Mouse (Mus musculus): ENCODE results near the gene Ccnjl. TPM values are rescaled to one million over a fixed set of nuclear protein-coding genes. Genes with fewer than 3 reads are reported as not detected.

Ccnjl gene
- under 1 TPM in 1 of 2 experiments, not detected in 1; 0.24 TPM for polyA plus RNA-seq (2017; shearing (Covaris generic))

DNA sequence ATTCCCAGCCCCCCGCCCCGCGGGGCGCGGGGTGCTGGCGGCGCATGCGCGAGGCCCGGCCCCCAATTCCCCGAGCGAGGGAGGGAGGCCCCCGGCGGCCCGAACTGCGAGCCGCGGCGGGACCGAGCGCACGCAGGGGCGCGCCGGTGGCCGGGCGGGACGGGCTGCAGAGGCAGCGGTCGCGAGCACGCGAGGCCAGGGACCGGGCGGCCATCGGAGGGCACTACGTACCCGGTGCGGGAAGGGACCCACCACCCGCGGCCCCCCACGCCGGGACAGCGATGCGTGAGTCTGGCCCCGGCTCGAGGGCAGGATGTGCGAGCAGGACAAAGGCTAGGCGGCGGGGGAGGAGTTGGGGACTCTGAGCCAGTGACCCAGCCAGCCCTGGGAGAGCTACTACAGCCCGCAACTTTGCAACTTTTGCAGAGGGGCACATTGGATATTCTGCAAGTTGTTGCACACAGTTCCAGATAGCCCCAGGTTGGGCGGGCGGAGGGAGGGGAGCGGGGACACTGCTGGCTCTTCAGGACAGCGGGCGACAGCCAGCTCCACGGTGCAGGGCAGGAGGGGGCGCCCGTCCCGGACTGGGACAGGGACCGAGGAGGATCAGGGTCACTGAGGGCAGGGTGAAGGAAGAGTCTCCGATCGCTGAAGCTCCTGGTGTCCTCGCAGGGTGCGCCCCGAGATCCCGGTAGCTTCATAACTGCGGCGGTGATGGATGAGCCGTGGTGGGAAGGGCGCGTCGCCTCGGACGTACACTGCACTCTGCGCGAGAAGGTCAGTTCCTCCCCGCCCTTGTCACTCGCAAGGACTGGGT is at the start of gene Ccnjl:
Gene Ccnjl (plus strand): TSS at position 102 of the 817 bp plus-strand sequence.
- ATAC-seq = peak; percentile 11

DNA sequence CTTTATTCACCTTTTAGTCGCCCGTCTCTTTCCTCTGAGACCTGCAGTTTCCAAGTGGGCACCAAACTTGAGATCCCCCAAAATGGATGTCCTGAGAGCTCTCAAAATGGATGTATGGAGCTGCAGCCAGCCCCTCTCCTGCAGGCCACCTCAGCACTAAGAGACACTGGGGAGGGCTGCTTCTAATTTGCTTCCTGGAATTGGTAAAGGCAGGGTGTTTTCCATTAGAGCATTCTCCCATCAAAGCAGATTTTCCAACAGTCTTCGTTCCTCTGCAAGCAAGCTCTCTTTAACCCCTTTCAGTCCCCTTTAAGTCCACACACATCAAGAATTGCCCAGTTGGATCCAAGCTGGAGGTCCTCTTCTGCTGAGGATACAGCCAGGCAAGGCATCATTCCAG is 49.2 kb upstream of the Ccnjl start:
- ATAC-seq = no peak

DNA sequence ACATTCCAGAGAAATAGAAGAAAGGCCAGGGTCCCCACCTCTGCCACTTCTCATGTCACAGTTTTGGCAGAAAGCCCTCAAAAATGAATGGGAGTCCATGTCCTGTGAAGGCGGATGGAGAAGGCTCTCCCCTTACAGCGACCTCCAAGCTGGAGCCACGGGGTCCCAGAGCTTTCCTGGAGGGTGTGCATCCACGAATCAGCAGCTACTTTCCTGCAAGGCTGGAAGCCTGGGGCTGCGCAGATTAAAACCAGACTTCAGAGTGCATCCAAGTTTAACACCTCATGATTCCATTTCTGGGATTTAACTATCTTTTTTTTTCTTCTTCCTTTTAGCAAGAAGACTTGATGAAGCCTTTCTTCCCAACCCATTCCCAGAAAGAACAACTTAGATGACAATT is 48.0 kb upstream of the Ccnjl start:
- ATAC-seq = no peak

DNA sequence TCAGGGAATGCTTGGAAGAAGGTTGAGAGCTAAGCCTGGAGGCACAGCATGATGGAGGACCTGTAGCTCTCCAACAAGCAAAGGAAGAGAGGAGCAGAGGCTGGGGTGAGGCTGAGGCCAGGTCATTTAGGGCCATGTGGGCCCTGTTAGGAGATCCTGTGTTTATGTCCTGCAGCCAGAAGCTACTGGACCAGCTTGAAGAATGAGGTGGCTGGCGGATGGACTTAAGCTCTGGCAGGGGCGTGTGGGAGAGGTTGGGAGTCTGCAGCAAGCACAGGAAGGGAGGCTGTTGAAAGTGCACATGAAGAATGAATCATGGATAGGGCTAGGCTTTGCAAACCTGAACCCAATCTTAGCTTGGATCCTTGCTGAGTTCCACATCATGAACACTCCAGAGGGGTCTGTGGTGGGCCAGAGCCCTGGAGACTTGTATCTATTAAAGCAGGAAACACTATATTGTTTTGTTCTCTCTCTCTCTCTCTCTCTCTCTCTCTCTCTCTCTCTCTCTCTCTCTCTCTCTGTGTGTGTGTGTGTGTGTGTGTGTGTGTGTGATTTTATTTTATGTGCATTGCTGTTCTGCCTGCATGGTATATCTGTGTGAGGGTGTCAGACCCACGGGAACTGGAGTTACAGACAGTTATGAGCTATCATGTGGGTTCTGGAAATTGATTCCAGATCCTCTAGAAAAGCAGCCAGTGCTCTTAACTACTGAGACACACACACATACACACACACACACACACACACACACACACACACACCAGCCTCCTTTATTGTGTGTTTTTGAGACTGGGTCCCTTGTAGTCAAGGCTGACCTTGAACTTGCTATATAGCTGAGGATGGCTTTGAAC is 46.7 kb upstream of the Ccnjl start:
- ATAC-seq = no peak

DNA sequence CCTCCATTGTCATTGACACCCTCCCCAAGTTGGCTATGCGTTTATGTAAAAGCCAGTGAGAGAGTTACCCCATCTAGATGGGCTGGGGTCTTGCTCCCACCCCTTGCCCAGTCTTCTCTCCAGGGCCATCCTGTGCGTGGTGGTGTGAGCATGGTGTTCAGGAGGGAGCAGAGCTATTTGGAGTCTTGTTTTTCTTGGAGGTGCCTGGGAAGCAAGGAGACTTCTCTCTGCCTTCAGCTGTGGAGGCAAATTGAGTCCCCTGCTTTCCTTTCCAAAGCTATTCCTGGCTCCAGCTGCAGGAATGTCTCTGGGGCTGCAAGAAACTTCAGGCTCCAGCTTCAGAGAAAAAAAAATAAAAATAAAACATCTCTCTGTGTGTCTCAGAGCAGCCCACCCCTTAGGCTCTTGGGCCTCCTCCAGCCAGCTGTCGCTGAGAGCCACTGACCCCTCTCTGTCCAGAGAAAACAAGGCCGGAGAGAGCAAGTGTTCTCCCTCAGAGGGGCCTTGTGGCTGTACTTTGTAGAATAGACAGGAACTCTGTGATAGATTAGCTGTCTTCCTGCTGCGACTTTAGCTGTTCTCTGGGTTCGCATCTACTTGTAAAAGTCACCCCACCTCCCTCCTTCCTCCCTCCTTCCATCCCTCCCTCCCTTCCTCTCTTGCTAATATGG is 45.3 kb upstream of the Ccnjl start:
- no peak for ATAC-seq

DNA sequence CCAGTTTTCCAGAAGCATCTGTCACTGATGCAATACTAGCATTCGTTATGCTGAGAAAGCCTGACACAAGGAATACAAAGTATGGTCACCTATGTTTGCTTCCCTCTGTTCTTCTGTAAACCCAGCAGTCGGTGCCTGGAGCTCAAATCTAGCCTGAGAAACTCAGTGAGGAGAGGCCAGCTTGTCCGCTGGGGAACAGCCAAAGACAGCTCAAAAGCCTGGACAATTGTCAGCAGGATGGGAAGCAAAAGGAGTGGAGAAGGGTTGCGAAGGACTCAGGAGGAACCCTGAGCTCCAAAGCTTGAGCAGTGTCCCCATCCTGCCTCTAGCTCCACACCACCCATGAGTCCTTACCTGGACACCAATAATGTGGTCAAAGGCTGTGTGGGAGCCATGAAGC is 44.5 kb upstream of the Ccnjl start:
- no peak for ATAC-seq

DNA sequence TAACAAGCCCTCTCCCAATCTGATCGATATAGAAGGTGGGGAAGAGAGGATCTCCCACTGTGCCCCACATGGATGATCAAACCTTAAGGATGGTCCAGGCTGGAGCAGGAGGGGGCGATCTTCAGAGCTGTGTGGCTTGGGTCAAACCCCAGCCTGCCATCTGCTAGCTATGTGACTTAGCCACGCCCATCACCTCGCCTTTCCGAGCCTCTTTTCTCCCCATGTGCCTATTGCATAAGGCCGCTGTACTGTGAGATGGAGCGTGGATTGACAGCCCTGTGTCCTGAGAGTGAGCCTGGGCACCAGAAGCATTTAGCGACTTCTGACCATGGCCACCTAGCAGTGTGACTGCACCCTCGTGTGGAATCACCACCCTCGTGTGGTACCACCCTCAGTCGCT is 43.9 kb upstream of the Ccnjl start:
- ATAC-seq = no peak

DNA sequence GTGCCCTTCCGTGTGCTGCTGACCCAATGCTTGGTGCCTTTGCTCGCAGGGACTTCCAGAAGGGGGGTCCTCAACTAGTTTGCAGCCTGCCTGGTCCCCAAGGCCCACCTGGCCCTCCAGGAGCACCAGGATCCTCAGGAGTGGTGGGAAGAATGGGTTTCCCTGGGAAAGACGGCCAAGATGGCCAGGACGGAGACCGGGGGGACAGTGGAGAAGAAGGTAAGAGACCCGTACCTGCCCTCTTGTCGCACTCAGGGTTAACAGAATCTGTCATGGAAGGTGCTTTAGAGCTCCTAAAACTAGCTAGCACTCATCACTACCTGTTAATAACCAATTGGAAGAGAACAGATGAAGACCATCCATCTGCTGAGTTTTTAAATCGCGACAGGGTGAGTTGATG is 42.7 kb upstream of the Ccnjl start:
- ATAC-seq = no peak

DNA sequence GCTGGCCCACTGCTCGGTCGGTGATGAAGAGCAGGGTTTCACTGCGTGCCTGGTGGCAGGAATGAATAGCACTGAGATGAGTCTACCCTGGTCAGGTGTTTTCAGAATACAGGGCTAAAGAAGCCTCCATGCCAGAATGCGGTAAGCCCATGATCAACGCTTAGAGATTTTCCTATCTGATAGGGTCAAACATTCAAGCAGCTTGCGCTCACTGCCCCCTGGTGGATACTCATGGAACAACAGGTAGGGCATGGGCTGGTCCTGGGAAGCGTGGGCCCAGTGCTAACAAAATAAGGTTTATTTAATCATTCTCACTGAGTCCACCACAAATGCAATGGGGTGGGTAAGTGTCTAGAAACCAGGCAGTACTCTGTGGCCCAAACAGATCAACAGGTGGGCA is 35.9 kb upstream of the Ccnjl start:
- peak; percentile 81 for ATAC-seq

DNA sequence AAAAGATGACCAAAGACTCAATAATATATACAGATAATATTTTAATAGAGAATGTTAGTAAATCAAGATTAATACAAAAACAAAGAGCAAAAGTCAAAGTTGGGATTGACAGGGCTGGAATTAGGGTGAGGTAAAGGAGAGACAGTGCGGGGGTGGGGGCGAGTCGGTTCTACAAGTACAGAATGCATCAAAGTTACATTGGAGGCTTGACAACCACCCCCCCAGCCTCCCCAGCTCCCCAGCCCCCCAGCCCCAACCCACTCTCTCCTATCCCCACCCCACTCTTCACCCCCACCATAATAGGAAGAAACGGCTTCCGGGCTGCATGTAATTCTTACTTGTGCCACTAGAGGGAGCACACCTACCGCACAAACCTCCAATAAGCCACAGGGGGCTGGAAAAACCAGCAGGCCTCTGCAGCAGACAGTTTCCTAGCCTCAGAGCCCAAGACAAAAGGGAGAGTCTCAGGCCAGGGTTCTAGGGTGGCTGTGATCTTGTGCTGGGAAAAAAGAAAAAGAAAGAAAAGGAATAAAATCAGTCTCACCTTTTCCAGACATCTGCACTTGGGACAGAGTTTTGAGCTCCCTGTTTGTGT is 34.7 kb upstream of the Ccnjl start:
- no peak for ATAC-seq

DNA sequence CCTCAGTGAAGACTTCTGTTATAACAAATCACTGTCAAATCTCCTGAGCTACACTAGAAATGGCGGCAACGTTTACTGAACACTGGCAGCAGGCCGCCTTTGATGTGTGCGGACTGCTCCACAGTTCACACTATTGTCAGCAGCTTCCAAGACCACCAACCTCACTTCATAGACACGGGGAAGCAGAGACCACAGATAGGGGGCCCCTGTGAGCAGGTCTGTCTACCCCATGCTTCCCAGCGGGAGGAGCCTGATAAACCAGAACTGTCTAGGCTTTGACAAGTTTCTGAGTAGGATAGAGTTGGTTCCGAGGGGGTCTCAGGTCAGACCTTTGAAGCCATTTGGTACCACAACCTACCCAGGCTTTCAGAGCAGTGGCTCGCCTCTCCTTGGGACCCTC is 33.5 kb upstream of the Ccnjl start:
- ATAC-seq = no peak

DNA sequence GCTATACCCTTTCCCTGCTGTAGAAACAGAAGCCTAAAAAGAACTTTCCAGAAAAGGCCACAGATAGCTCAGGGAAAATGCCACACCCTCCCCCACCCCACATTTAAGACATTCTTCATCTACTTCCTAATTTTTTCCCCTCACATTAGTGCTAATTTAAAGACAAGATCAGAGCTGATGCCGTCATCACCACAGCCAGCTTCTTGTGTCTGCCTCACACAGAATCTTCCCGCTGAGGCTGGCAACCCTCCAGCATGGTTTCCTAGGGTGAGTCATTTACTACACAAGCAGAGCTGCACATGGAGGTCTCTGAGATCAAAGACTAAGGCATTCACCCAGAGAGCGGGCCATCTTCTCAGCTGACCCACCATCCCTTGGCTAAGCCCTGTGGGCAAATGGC is 33.1 kb upstream of the Ccnjl start:
- ATAC-seq = no peak

DNA sequence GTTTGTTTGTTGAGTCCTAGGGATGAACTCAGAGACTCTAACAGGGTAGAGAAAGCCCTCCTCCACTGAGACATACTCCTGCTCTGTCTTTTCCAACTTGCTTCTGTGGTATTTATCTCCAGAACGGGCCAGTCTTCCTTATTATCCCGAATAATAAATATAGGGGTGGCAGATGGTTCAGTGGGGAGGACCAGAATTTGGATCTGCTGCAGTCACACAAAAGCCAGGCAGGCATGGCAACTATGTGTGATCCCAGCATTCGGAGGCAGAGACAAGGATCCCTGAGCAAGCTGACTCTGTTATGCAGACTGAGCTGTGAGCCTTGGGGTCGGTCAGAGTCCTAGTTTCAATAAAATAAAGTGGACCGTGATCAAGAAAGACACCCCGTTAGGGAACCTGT is 27.3 kb upstream of the Ccnjl start:
- no peak for ATAC-seq

DNA sequence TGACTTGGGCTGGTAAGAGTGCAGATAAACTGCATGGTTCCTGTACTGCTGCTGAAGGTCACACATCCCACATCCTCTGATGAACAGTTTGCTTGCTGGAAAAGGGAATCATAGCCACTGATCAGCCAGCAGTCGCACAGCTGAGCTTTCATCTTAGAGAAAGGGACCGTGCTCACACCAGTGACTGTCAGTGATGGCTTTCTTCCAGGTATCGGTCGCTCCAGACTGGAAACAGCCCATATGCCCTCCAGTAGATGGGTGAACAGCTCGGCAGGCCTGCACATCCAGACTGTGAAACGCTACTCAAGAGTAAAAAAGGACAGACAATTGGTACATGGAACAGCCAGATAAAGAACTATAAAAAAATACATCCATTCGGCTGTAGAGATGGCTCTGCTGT is 23.4 kb upstream of the Ccnjl start:
- no peak for ATAC-seq

DNA sequence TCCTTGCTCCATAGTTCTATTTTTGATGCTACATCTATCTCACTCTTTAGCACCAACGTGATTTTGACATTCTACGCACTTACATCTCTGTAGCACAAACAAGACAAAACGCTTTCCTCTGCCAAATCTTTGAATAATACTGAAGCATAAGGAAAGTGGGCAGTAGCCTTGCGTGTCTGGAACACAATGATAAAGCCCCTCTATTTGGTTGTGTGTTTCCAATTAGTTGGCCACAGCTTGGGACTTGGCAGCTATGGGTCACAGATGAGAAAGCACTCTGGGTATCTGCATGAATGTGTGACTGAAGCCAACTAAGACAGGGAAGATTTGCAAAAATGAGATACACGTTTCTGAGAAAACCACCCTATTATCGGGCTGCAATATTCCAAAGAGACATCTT is 20.6 kb upstream of the Ccnjl start:
- no peak for ATAC-seq

DNA sequence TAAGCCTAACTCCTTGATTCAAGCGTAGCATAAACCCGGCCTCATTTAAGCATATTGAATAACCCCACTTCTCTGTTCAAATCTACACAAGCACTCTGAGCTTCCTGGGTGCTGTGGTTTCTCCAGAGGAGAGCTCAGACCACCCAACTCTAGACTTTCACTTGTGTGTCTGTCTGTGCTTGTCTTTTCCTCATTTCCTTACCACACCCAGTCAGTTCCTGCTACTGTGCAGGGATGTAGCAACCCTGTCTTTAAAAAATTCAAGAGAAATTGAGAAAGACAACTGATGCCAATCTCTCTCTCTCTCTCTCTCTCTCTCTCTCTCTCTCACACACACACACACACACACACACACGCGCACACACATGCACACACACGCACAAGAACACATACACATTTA is 18.7 kb upstream of the Ccnjl start:
- ATAC-seq = no peak

DNA sequence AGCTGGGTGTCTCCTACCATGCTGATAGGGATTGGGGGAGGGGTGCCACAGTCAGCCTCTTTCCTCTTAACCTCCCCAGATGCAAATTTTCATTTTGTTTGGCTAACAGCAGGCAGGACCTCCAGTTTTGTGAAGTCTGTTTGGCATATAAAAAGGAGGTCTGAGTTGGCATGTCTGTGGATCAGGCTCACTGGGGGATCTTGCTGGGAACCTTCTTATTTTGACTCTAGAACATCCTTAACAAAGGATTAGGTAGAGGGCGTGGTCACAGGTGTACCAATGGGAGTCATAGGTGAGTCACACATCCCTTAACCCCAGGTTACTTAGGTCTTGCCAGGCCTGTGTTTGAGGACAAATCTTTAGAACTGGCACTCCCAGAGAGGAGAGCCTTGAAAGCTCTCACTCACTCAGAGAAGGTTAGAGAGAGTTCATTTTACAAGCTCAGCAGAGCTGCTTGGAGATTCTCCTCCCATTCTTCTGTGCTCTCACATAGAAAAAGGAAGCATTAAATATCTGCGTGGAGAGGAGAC is 15.9 kb upstream of the Ccnjl start:
- no peak for ATAC-seq

DNA sequence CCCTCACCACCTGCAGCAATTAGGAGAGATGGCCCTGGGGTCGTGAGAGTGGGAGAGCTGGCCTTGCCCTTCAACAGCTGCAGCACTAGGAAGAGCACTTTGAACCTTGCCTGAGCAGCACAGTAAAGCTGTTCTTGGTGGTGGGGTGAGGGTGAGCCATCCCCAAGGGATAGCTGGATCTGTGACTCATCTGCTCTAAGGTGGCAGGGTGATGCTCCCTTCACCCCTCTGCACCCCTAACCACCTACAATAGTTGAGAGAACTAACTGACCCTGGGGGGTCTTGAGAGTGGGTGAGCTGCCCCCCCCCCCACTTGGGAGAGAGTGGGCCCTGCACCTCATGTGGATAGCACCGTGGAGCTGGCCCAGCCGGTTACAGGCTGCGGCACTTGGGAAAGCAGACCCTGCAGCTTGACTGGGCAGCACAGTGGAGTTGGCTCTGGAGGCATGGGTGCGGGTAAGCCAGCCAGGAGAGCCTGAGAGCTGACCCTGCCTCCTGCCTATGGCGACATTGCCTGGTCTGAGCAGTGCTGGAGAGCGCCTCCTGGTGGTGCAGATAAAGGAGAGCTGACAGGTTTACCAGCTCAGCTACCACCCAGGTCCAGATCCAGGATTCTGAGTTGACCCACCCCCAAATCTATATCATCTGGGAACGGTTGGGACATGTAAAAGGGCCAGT is 12.1 kb upstream of the Ccnjl start:
- ATAC-seq = no peak

DNA sequence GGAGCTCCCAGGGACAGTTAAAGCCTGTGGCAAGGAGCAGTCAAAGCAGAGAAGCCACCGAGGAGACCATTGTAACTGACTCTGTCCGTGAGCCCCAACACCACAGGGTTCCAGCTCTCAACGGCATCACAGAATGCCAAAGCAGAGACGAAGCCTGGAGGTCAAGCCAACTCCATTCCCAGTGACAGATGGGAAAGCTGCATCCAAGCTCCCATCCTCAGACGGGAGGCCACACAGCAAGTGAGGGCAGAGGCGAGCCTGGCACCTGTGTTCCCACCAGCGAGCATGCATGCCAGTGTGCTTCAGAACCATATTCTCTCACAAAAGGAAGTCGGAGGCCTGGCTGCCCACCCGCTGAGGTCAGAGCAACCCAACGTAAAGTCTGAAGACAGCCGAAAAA is 10.9 kb upstream of the Ccnjl start:
- no peak for ATAC-seq

DNA sequence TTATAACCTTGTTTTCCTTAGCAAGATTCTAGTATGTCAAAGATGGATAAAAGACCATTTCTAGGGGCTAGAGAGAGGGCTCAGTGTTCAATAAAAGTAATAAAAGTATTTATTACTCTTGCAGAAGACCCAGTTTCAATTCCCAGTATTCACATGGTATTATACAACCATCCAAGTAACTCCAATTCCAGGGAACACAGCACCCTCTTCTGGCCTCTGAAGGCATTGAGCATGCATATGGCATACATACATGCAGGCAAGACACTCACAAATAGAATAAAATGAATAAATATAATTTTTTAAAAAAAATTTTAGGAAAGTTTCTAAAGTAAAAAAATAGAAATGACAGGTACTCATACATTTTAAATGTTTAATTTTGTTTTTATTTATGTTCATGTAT is 10.5 kb upstream of the Ccnjl start:
- ATAC-seq = no peak

DNA sequence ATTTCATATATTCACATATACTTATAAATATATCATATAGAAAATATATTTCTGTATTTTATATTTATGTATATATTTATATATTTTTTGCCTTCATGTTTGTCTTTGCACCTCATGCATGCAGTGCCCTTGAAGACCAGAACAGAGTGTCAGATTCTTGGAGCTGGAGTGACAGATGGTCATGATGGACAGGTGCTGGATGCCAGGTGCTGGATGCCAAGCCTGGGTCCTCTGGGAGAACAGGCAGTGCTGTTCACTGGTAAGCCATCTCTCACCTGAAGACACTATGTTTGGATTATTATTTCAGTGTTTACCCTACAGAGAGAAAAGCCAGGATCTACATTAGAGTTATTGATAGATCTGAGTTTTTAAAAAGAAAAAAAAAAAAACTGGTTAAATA is 9.8 kb upstream of the Ccnjl start:
- ATAC-seq = no peak

DNA sequence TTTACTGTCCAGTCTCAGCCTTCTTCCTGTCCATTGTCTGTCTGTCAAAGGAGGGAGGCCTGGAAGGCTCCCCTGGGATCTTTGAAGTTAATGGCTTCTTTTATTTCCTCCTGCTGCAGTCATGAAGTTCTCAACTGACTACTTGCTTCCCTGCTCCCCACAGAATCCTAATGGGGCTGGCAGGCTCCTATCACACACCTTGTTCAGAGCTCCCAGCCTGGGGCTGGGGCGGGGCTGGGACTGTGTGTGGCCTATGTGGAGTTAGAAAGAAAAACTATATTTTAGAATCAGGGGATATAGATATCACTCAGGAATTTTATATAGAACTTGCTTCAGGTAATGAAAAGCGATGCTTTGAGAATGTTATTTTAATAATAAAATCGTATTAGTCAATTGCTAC is 8.1 kb upstream of the Ccnjl start:
- ATAC-seq = no peak
